Mouse (Mus musculus) ES-E14 (cell line): ENCODE results near the gene Cybrd1. TPM values are rescaled to one million over a fixed set of nuclear protein-coding genes. Genes with fewer than 3 reads are reported as not detected.

ENCODE experiments used
- DNase-seq: peaks from one replicate; pipeline ENCODE4 v3.0.0-alpha.2; 2013; ENCODE audit warnings: low read depth, low spot score
- H3K27ac ChIP-seq: 2 replicates; pipeline ENCODE4 v1.5.1; 2012; ENCODE audit warnings: low read depth, mild to moderate bottlenecking, low read length, moderate library complexity, mixed read lengths; ENCODE audit not compliant: poor library complexity, insufficient read depth, severe bottlenecking
- H3K36me3 ChIP-seq: 2 replicates; pipeline ENCODE4 v1.6.1; 2012; ENCODE audit warnings: mild to moderate bottlenecking, low read length, moderate library complexity, mixed read lengths; ENCODE audit not compliant: control insufficient read depth, poor library complexity, insufficient read depth, severe bottlenecking
- H3K4me1 ChIP-seq, 2 experiments: fragments of 150-350 bp in 1 of 2; sonication (generic) in 1 of 2; 2 replicates each; pipeline ENCODE4 v1.6.1; 2012; ENCODE audit warnings: low read length in 2 of 2, mild to moderate bottlenecking in 1 of 2, mixed read lengths in 1 of 2; ENCODE audit not compliant: control insufficient read depth in 2 of 2, insufficient read depth in 2 of 2, poor library complexity in 1 of 2
- H3K4me3 ChIP-seq, 2 experiments: fragments of 150-350 bp in 1 of 2; sonication (generic) in 1 of 2; 2 replicates each; pipeline ENCODE4 v1.5.1; 2012; ENCODE audit warnings: low read length in 2 of 2, low read depth in 1 of 2, mild to moderate bottlenecking in 1 of 2, mixed read lengths in 1 of 2; ENCODE audit not compliant: insufficient read depth in 1 of 2, poor library complexity in 1 of 2, severe bottlenecking in 1 of 2
- H3K9ac ChIP-seq: 2 replicates; pipeline ENCODE4 v1.6.1; 2012; ENCODE audit warnings: low read depth, mild to moderate bottlenecking, low read length, mixed read lengths; ENCODE audit not compliant: poor library complexity, insufficient read depth, severe bottlenecking
- H3K9me3 ChIP-seq: fragments of 150-350 bp; sonication (generic); 2 replicates; pipeline ENCODE4 v1.6.1; 2012; ENCODE audit warnings: low read depth, mild to moderate bottlenecking, low read length; ENCODE audit not compliant: control insufficient read depth, insufficient read depth
- CHD2 ChIP-seq: IDR thresholded peaks from 2 replicates; pipeline ENCODE4 v1.6.1; 2014; ENCODE audit warnings: mild to moderate bottlenecking, low read depth, low read length, inconsistent platforms
- HCFC1 ChIP-seq: IDR thresholded peaks from 2 replicates; pipeline ENCODE4 v1.6.1; 2012; ENCODE audit warnings: low read length, inconsistent platforms, borderline replicate concordance; ENCODE audit not compliant: insufficient read depth
- MAFK ChIP-seq: IDR thresholded peaks from 2 replicates; pipeline ENCODE4 v1.6.1; 2014; ENCODE audit warnings: mild to moderate bottlenecking, low read depth, low read length, inconsistent platforms; ENCODE audit not compliant: insufficient read depth
- ZC3H11A ChIP-seq: IDR thresholded peaks from 2 replicates; pipeline ENCODE4 v1.6.1; 2012; ENCODE audit warnings: low read depth, mild to moderate bottlenecking, inconsistent platforms, low read length, borderline replicate concordance
- ZNF384 ChIP-seq: IDR thresholded peaks from 2 replicates; pipeline ENCODE4 v1.6.1; 2012; ENCODE audit warnings: low read depth, low read length, inconsistent platforms
- in situ Hi-C, 2 experiments: fragments of 600-800 bp; cut with MboI; formaldehyde crosslinking; loops; one replicate each; pipeline ENCODE4 v1.15.1; 2025; ENCODE audit warnings: low sequenced_read_pairs in 2 of 2, inconsistent platforms in 1 of 2; ENCODE audit not compliant: unreplicated experiment in 2 of 2
- total RNA-seq: library from RNA; depleted of rRNA; stranded (reverse); fragments of 300-350 nt; gene quantifications from 2 replicates; pipeline ENCODE4 v1.2.3, GENCODE M21; 2012

Gene Cybrd1
- total RNA-seq, 1 experiment: 0.31 TPM

GRCm38 (mm10) chr2:71167211-71167610 lies 49.5 kb downstream of the Cybrd1 start:
- Histone ChIP-seq H3K9ac (no peak overlapping the region), H3K4me3 (no peak overlapping the region), H3K27ac (0 out of 2 replicates have a peak overlapping the region, but pooled peaks have one; percentile 12), H3K36me3 (no peaks in the 10 kb centered on the region), H3K9me3 (no peaks in the 10 kb centered on the region), H3K4me1 (peaks cover 3 to 14% of the 10 kb centered on the region in 2 experiments; a peak in 3 of 4 replicates)
- no peak for TF ChIP-seq HCFC1
- TF ChIP-seq ZC3H11A: no peak
- no peak for TF ChIP-seq ZNF384
- TF ChIP-seq CHD2: no peak
- in situ Hi-C loops: no loop called here
- DNase-seq: peak; percentile 57

GRCm38 (mm10) chr2:71168461-71169021 lies 50.8 kb downstream of the Cybrd1 start:
- DNase-seq: no peak

GRCm38 (mm10) chr2:71173031-71173430 lies 55.3 kb downstream of the Cybrd1 start:
- TF ChIP-seq MAFK: peak; percentile 69
- TF ChIP-seq HCFC1: no peak
- in situ Hi-C loops: no loop called here
- Histone ChIP-seq H3K9me3 (no peaks in the 10 kb centered on the region), H3K36me3 (no peaks in the 10 kb centered on the region), H3K9ac (no peak overlapping the region), H3K4me1 (peaks cover 1 to 6% of the 10 kb centered on the region in 2 experiments; a peak in 1 of 4 replicates), H3K4me3 (no peak overlapping the region), H3K27ac (no peak overlapping the region)
- DNase-seq: no peak

More at GRCm38 (mm10) chr2:71168461-71169021, 50.8 kb downstream of the Cybrd1 start:
- Histone ChIP-seq H3K9ac (no peak overlapping the region), H3K4me3 (no peak overlapping the region), H3K9me3 (no peaks in the 10 kb centered on the region), H3K36me3 (no peaks in the 10 kb centered on the region), H3K4me1 (peaks cover 3 to 12% of the 10 kb centered on the region in 2 experiments; a peak in 3 of 4 replicates), H3K27ac (no peak overlapping the region)
- TF ChIP-seq CHD2: no peak
- in situ Hi-C loops: no loop called here

GRCm38 (mm10) chr2:71176329-71177249 lies 58.9 kb downstream of the Cybrd1 start:
- in situ Hi-C loops: no loop called here
- no peaks in the 10 kb centered on the region for H3K9me3 ChIP-seq

More at GRCm38 (mm10) chr2:71176329-71177249, 58.9 kb downstream of the Cybrd1 start:
- no peak for TF ChIP-seq HCFC1
- no peak for TF ChIP-seq MAFK
- no peak for TF ChIP-seq ZC3H11A
- no peak for TF ChIP-seq ZNF384
- TF ChIP-seq CHD2: no peak
- DNase-seq: no peak
- H3K27ac ChIP-seq: no peak overlapping the region
- H3K9ac ChIP-seq: no peak overlapping the region
- H3K4me3 ChIP-seq: no peak overlapping the region
- H3K4me1 ChIP-seq: peaks cover 0 to 8% of the 10 kb centered on the region in 2 experiments; a peak in 2 of 4 replicates
- no peaks in the 10 kb centered on the region for H3K36me3 ChIP-seq
